Mouse (Mus musculus) MEL (cell line): ENCODE measurements around the gene Rapgef4.

ENCODE experiments used
- BHLHE40 ChIP-seq: IDR thresholded peaks from 2 replicates; pipeline ENCODE4 v1.6.1; 2012; ENCODE audit warnings: low read depth, mild to moderate bottlenecking, inconsistent platforms, low read length, improper control_type of control experiment, borderline replicate concordance
- ETS1 ChIP-seq: IDR thresholded peaks from 2 replicates; pipeline ENCODE4 v1.6.1; 2012; ENCODE audit warnings: low read depth, mild to moderate bottlenecking, inconsistent platforms, low read length, improper control_type of control experiment, moderate library complexity
- POLR2A ChIP-seq, 2 experiments: IDR thresholded peaks; 2 replicates each; pipeline ENCODE4 v1.6.1; 2011 to 2012; ENCODE audit warnings: low read length in 2 of 2, mild to moderate bottlenecking in 2 of 2, control low read depth in 1 of 2, improper control_type of control experiment in 1 of 2, low read depth in 1 of 2, moderate library complexity in 1 of 2; ENCODE audit not compliant: control insufficient read depth in 1 of 2, insufficient read depth in 1 of 2, poor library complexity in 1 of 2

DNA sequence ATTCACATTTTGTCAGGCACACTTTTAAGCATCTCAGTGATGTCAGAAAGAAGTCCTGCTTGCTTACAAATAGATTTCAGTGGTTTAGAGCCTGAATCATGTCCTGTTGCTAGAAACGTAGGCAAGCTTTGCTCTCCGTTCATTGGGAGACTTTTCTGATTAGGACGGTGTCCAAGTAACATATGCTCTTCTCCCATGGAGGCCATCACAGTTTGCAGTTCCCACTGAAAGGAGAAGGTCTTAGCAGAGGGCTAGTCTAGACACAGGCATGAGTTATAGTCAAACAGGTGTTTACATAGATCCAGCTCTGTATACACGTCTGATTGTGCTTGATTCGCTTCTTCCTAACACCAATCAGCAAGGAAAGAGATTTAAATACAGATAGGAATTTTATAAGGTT, 135.7 kb downstream of the Rapgef4 start:
- TF ChIP-seq ETS1 (no peak), POLR2A (IDR thresholded peaks at IDR 0.05; ENCODE audit: control insufficient read depth in 1 of 2, insufficient read depth in 1 of 2, low read depth in 1 of 2, low read length in 2 of 2, poor library complexity in 1 of 2) (no peak), BHLHE40 (no peak)
